ENCODE assay signal across 13 mouse cellular contexts in the genomic region with DNA sequence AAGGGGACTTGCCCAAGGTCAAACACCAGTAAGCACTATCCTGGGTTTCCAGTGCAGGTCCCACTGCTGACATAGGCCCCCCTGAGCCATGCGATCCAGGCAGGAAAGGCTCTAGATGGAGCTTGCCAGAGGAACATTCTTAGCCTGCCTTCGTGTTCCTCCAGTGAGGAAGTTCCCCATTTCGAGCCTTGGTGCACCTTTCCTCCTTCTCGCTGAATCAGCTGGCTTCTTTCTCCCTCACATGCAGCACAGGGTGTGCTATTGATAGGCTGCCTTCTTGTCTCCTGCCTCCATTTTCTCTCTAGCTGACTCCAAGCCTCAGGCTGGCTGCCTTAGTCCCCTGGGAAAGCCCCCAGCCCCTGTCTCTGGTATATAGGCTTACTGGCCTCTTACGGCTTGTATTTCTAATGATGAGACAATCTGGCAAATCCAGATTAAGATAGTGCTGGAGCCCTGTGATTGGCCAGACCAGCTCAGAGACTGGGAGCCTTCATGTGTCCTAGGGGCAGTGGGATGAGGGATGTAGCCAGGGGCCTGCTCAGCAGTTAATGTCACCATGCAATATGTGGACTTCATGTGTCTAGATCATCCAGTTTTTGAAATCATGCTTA. TPM values are rescaled to one million over a fixed set of nuclear protein-coding genes. Genes with fewer than 3 reads are reported as not detected.
DNase-seq lines count a peak whose midpoint lies in the region; ATAC-seq and TF ChIP-seq lines count a peak whose summit lies in the region.
"Had no signal": no experiment of that assay in that cellular context is flagged by ENCODE, and none has a peak within 500 bp of the region (broad histone marks: within the 10 kb centered on the region; RNA-seq: fewer than 3 reads in every experiment).

No protein-coding gene starts in this region.

- no peak for TF ChIP-seq POLR2A in cortical plate, adult 2 months (IDR thresholded peaks at IDR 0.05; ENCODE audit: extremely low read depth, insufficient read depth, low read length)

- intact Hi-C loops in gastrocnemius, postnatal 14 days (cut with DNase I; ENCODE audit: low total_unique reads): no loop called here

- WGBS in embryonic facial prominence, embryonic 14.5 days: 72% methylated on average over 5 of the region's 5 CpGs
- WGBS in hindbrain, embryonic 14.5 days: 58% methylated on average over 5 of the region's 5 CpGs
- 44% methylated on average over 5 of the region's 5 CpGs for WGBS in midbrain, embryonic 15.5 days

- no peaks in the 10 kb centered on the region for H3K27me3 ChIP-seq in embryonic facial prominence, embryonic 14.5 days (replicated peaks; ENCODE audit: control insufficient read depth, insufficient read depth, low read length)
- H3K27me3 ChIP-seq in hindbrain, embryonic 14.5 days (ENCODE audit: control insufficient read depth, insufficient read depth, low read length): no peaks in the 10 kb centered on the region
- no peaks in the 10 kb centered on the region for H3K27me3 ChIP-seq in midbrain, embryonic 15.5 days (replicated peaks)

- ATAC-seq in embryonic facial prominence, embryonic 14.5 days (ENCODE audit: low read depth): no peak
- no peak for ATAC-seq in hindbrain, embryonic 14.5 days (ENCODE audit: low FRiP score)
- no peak for ATAC-seq in midbrain, embryonic 15.5 days (replicated peaks)

- H3K27ac ChIP-seq in cortical plate, adult 2 months (ENCODE audit: insufficient read depth, low read length): peak overlapping the region; percentile 100
- H3K27ac ChIP-seq in embryonic facial prominence, embryonic 14.5 days (replicated peaks; ENCODE audit: low read depth, low read length): no peak overlapping the region
- peak overlapping the region; percentile 99 for H3K27ac ChIP-seq in hindbrain, embryonic 14.5 days
- H3K27ac ChIP-seq in midbrain, embryonic 15.5 days: peak overlapping the region; percentile 97
- H3K27ac ChIP-seq: liver, embryonic 13.5 days had no signal

- peak overlapping the region; percentile 82; the same call in 1 of the 2 replicates for H3K9ac ChIP-seq in embryonic facial prominence, embryonic 14.5 days (ENCODE audit: low read depth, low read length)
- H3K9ac ChIP-seq in hindbrain, embryonic 14.5 days: peak overlapping the region; percentile 83
- peak overlapping the region; percentile 76 for H3K9ac ChIP-seq in midbrain, embryonic 15.5 days
- H3K9ac ChIP-seq: liver, embryonic 13.5 days had no signal

- TF ChIP-seq CTCF in cortical plate, adult 2 months (IDR thresholded peaks at IDR 0.05; ENCODE audit: extremely low read depth, insufficient read depth, low read length): no peak

- peaks cover 14% of the 10 kb centered on the region for H3K4me1 ChIP-seq in cortical plate, adult 2 months (ENCODE audit: control insufficient read depth, insufficient read depth, low read length)
- peaks cover 17% of the 10 kb centered on the region for H3K4me1 ChIP-seq in embryonic facial prominence, embryonic 14.5 days (ENCODE audit: control insufficient read depth, insufficient read depth, low read length)
- peaks cover 68% of the 10 kb centered on the region for H3K4me1 ChIP-seq in hindbrain, embryonic 14.5 days (replicated peaks; ENCODE audit: control insufficient read depth, insufficient read depth, low read length)
- peaks cover 74% of the 10 kb centered on the region for H3K4me1 ChIP-seq in midbrain, embryonic 15.5 days

- DNase-seq in embryonic facial prominence, embryonic 14.5 days (ENCODE audit: low spot score): no peak
- DNase-seq in hindbrain, embryonic 14.5 days (ENCODE audit: low spot score): no peak
- DNase-seq in cerebellum, postnatal 36 days: no peak
- no peak for DNase-seq in spleen, postnatal 10 days (ENCODE audit: low spot score in 2 of 2)
- DNase-seq in gastrocnemius, postnatal 14 days: no peak
- DNase-seq: cerebellum, postnatal 14 days; heart, postnatal 14 days; kidney, postnatal 36 days; liver, embryonic 13.5 days; spleen, adult 18-20 months had no signal

- H3K9me3 ChIP-seq in embryonic facial prominence, embryonic 14.5 days (ENCODE audit: control insufficient read depth, low read length): no peaks in the 10 kb centered on the region
- no peaks in the 10 kb centered on the region for H3K9me3 ChIP-seq in hindbrain, embryonic 14.5 days (ENCODE audit: control insufficient read depth, low read length)
- H3K9me3 ChIP-seq in midbrain, embryonic 15.5 days: no peaks in the 10 kb centered on the region
- H3K9me3 ChIP-seq: G1E; liver, embryonic 13.5 days had no signal

- H3K4me3 ChIP-seq in cortical plate, adult 2 months (ENCODE audit: insufficient read depth, low read length): peak overlapping the region; percentile 85
- H3K4me3 ChIP-seq in embryonic facial prominence, embryonic 14.5 days (ENCODE audit: low read depth, low read length): 0 out of 2 replicates have a peak overlapping the region, but pooled peaks have one; percentile 83
- peak overlapping the region; percentile 66 for H3K4me3 ChIP-seq in hindbrain, embryonic 14.5 days (replicated peaks; ENCODE audit: low read length)
- peak overlapping the region; percentile 61 for H3K4me3 ChIP-seq in midbrain, embryonic 15.5 days
- H3K4me3 ChIP-seq: liver, embryonic 13.5 days had no signal

- peak overlapping the region; percentile 84; the same call in 1 of the 2 replicates for H3K4me2 ChIP-seq in embryonic facial prominence, embryonic 14.5 days (ENCODE audit: low read depth, low read length)
- H3K4me2 ChIP-seq in hindbrain, embryonic 14.5 days (replicated peaks): peak overlapping the region; percentile 79
- peak overlapping the region; percentile 89 for H3K4me2 ChIP-seq in midbrain, embryonic 15.5 days
- H3K4me2 ChIP-seq: liver, embryonic 13.5 days had no signal

- peaks cover 10% of the 10 kb centered on the region for H3K36me3 ChIP-seq in embryonic facial prominence, embryonic 14.5 days (ENCODE audit: control insufficient read depth, insufficient read depth, low read length)
- peaks cover 9% of the 10 kb centered on the region for H3K36me3 ChIP-seq in hindbrain, embryonic 14.5 days (replicated peaks; ENCODE audit: control insufficient read depth, insufficient read depth)
- H3K36me3 ChIP-seq in midbrain, embryonic 15.5 days (replicated peaks): no peaks in the 10 kb centered on the region

RNA-seq across cellular contexts. Expression of a gene that starts 1.9 kb away (rescaled TPM):
- polyA plus RNA-seq in cortical plate, adult 2 months (2012; rRNA removed): 68.1 and 73.5 TPM in 2 replicates
- polyA plus RNA-seq in embryonic facial prominence, embryonic 14.5 days (2014; fragmentation: Nextera tagmentation; extraction: Ambion mirVana): 1.9 and 2.7 TPM in 2 replicates
- polyA plus RNA-seq in hindbrain, embryonic 14.5 days (2014; fragmentation: Nextera tagmentation; extraction: Ambion mirVana): 6.3 and 8.9 TPM in 2 replicates
- 5.5 and 5.7 TPM in 2 replicates for polyA plus RNA-seq in midbrain, embryonic 15.5 days (2015; fragmentation: Nextera tagmentation; extraction: Ambion mirVana)
- total RNA-seq in gastrocnemius, postnatal 14 days (2021): 1 to 10 TPM; 1.0 to 1.6 TPM
- polyA plus RNA-seq: liver, embryonic 13.5 days had no signal

RNA-seq across cellular contexts. Expression of a gene that starts 21.1 kb away (rescaled TPM):
- polyA plus RNA-seq in cortical plate, adult 2 months (2012; rRNA removed): 75.3 and 80.1 TPM in 2 replicates
- 44.0 and 46.6 TPM in 2 replicates for polyA plus RNA-seq in embryonic facial prominence, embryonic 14.5 days (2014; fragmentation: Nextera tagmentation; extraction: Ambion mirVana)
- polyA plus RNA-seq in hindbrain, embryonic 14.5 days (2014; fragmentation: Nextera tagmentation; extraction: Ambion mirVana): 41.9 and 42.7 TPM in 2 replicates
- polyA plus RNA-seq in midbrain, embryonic 15.5 days (2015; fragmentation: Nextera tagmentation; extraction: Ambion mirVana): 40.8 and 41.4 TPM in 2 replicates
- total RNA-seq in gastrocnemius, postnatal 14 days (2021): 10 to 100 TPM; 12.1 to 12.6 TPM

RNA-seq across cellular contexts. Expression of a gene that starts 22.0 kb away (rescaled TPM):
- 336 and 368 TPM in 2 replicates for polyA plus RNA-seq in cortical plate, adult 2 months (2012; rRNA removed)
- 141 and 167 TPM in 2 replicates for polyA plus RNA-seq in embryonic facial prominence, embryonic 14.5 days (2014; fragmentation: Nextera tagmentation; extraction: Ambion mirVana)
- 406 and 416 TPM in 2 replicates for polyA plus RNA-seq in hindbrain, embryonic 14.5 days (2014; fragmentation: Nextera tagmentation; extraction: Ambion mirVana)
- 622 and 645 TPM in 2 replicates for polyA plus RNA-seq in midbrain, embryonic 15.5 days (2015; fragmentation: Nextera tagmentation; extraction: Ambion mirVana)
- 10 to 100 TPM; 31.3 to 37.5 TPM for total RNA-seq in gastrocnemius, postnatal 14 days (2021)

RNA-seq across cellular contexts. Expression of a gene that starts 39.3 kb away (rescaled TPM):
- polyA plus RNA-seq in cortical plate, adult 2 months (2012; rRNA removed): 0.63 and 1.0 TPM in 2 replicates
- not detected in 2 replicates for polyA plus RNA-seq in embryonic facial prominence, embryonic 14.5 days (2014; fragmentation: Nextera tagmentation; extraction: Ambion mirVana)
- polyA plus RNA-seq in hindbrain, embryonic 14.5 days (2014; fragmentation: Nextera tagmentation; extraction: Ambion mirVana): 0.09 and 0.34 TPM in 2 replicates
- polyA plus RNA-seq in midbrain, embryonic 15.5 days (2015; fragmentation: Nextera tagmentation; extraction: Ambion mirVana): 0.09 and 0.14 TPM in 2 replicates
- total RNA-seq in gastrocnemius, postnatal 14 days (2021): not detected
- total RNA-seq: heart, postnatal 14 days had no signal
- polyA plus RNA-seq: G1E had no signal

RNA-seq across cellular contexts. Expression of a gene that starts 47.5 kb away (rescaled TPM):
- polyA plus RNA-seq in cortical plate, adult 2 months (2012; rRNA removed): 168 and 171 TPM in 2 replicates
- polyA plus RNA-seq in embryonic facial prominence, embryonic 14.5 days (2014; fragmentation: Nextera tagmentation; extraction: Ambion mirVana): 194 and 204 TPM in 2 replicates
- polyA plus RNA-seq in hindbrain, embryonic 14.5 days (2014; fragmentation: Nextera tagmentation; extraction: Ambion mirVana): 139 and 141 TPM in 2 replicates
- polyA plus RNA-seq in midbrain, embryonic 15.5 days (2015; fragmentation: Nextera tagmentation; extraction: Ambion mirVana): 167 and 171 TPM in 2 replicates
- 100 to 1,000 TPM; 588 to 612 TPM for total RNA-seq in gastrocnemius, postnatal 14 days (2021)
